Comparison of ENCODE assay signal across 14 mouse cellular contexts in genomic region chr19:43965496-43966085, GRCm38 (mm10). TPM values are rescaled to one million over a fixed set of nuclear protein-coding genes. Genes with fewer than 3 reads are reported as not detected.
DNase-seq lines count a peak whose midpoint lies in the region; ATAC-seq and TF ChIP-seq lines count a peak whose summit lies in the region.
"Had no signal": no experiment of that assay in that cellular context is flagged by ENCODE, and none has a peak within 500 bp of the region (broad histone marks: within the 10 kb centered on the region; RNA-seq: fewer than 3 reads in every experiment).

No protein-coding gene starts in this region.

- H3K4me1 ChIP-seq in bone marrow, adult 2 months (ENCODE audit: control insufficient read depth, insufficient read depth, low read length): no peaks in the 10 kb centered on the region
- no peaks in the 10 kb centered on the region for H3K4me1 ChIP-seq in hindbrain, embryonic 13.5 days (replicated peaks)
- H3K4me1 ChIP-seq: embryonic facial prominence, embryonic 15.5 days had no signal

- H3K36me3 ChIP-seq in splenic B cell, adult 2 months (ENCODE audit: control insufficient read depth, insufficient read depth, low read length, poor library complexity, severe bottlenecking): no peaks in the 10 kb centered on the region
- no peaks in the 10 kb centered on the region for H3K36me3 ChIP-seq in hindbrain, embryonic 13.5 days
- H3K36me3 ChIP-seq: embryonic facial prominence, embryonic 15.5 days had no signal

- 0 out of 2 replicates have a peak overlapping the region, but pooled peaks have one; percentile 28 for H3K27ac ChIP-seq in layer of hippocampus, adult 2 months
- H3K27ac ChIP-seq in bone marrow, adult 2 months (ENCODE audit: control insufficient read depth, insufficient read depth, low read depth, low read length, poor library complexity): peak overlapping the region; percentile 72
- no peak overlapping the region for H3K27ac ChIP-seq in hindbrain, embryonic 13.5 days
- H3K27ac ChIP-seq: embryonic facial prominence, embryonic 15.5 days had no signal

- H3K4me2 ChIP-seq in hindbrain, embryonic 13.5 days: no peak overlapping the region
- H3K4me2 ChIP-seq: embryonic facial prominence, embryonic 15.5 days had no signal

- no peak for DNase-seq in layer of hippocampus, adult 2 months (ENCODE audit: low spot score in 2 of 2)
- no peak for DNase-seq in layer of hippocampus, postnatal 14 days (ENCODE audit: low spot score in 2 of 2)
- peak; percentile 41 for DNase-seq in splenic B cell, adult 2 months (ENCODE audit: low read depth, low spot score)
- DNase-seq in frontal cortex, adult 2 months (ENCODE audit: extremely low spot score in 1 of 2, low spot score in 1 of 2): no peak
- no peak for DNase-seq in urinary bladder, postnatal 14 days (ENCODE audit: low spot score)
- DNase-seq: cerebellum, postnatal 25 days; gastrocnemius, postnatal 36 days; kidney, postnatal 25 days had no signal

- TF ChIP-seq POLR2A in bone marrow, adult 2 months (IDR thresholded peaks at IDR 0.05; ENCODE audit: borderline replicate concordance, control insufficient read depth, low read depth, low read length): no peak; the same call in 1 of the 2 replicates

- no peak overlapping the region for H3K4me3 ChIP-seq in layer of hippocampus, adult 2 months
- H3K4me3 ChIP-seq in bone marrow, adult 2 months (replicated peaks; ENCODE audit: control insufficient read depth, low read depth, low read length): peak overlapping the region; percentile 47
- H3K4me3 ChIP-seq in hindbrain, embryonic 13.5 days: no peak overlapping the region
- H3K4me3 ChIP-seq: embryonic facial prominence, embryonic 15.5 days had no signal

- no peak overlapping the region for H3K9ac ChIP-seq in hindbrain, embryonic 13.5 days
- H3K9ac ChIP-seq: embryonic facial prominence, embryonic 15.5 days had no signal

- no peaks in the 10 kb centered on the region for H3K27me3 ChIP-seq in splenic B cell, adult 2 months (ENCODE audit: control insufficient read depth, insufficient read depth, low read length, poor library complexity, severe bottlenecking)
- H3K27me3 ChIP-seq in hindbrain, embryonic 13.5 days: no peaks in the 10 kb centered on the region
- H3K27me3 ChIP-seq: embryonic facial prominence, embryonic 15.5 days had no signal

- no peaks in the 10 kb centered on the region for H3K9me3 ChIP-seq in hindbrain, embryonic 13.5 days
- H3K9me3 ChIP-seq: embryonic facial prominence, embryonic 15.5 days had no signal

- WGBS in bone marrow, adult 2 months: 23% methylated on average over 11 of the region's 11 CpGs
- 91% methylated on average over 11 of the region's 11 CpGs for WGBS in hindbrain, embryonic 13.5 days

- peak; percentile 92 for ATAC-seq in megakaryocyte, adult 5-6 weeks (ENCODE audit: poor library complexity, severe bottlenecking)
- no peak for ATAC-seq in hindbrain, embryonic 13.5 days (ENCODE audit: low FRiP score)
- ATAC-seq: forebrain, embryonic 14.5 days; hindbrain, embryonic 16.5 days had no signal

- TF ChIP-seq CTCF in layer of hippocampus, adult 2 months (conservative IDR thresholded peaks at IDR 0.05): no peak
- TF ChIP-seq CTCF in bone marrow, adult 2 months (IDR thresholded peaks at IDR 0.05; ENCODE audit: control insufficient read depth, insufficient read depth, low read length): no peak

RNA-seq across cellular contexts. Expression of gene Cpn1, which starts 20.8 kb away (rescaled TPM):
- under 1 TPM in 1 of 2 experiments, not detected in 1; 0.36 TPM for total RNA-seq in layer of hippocampus, adult 2 months (2021)
- under 1 TPM in 1 of 2 experiments, not detected in 1; 0.39 TPM for total RNA-seq in layer of hippocampus, postnatal 14 days (2021)
- not detected in 2 replicates for polyA plus RNA-seq in bone marrow, adult 2 months (2011; ENCODE audit: insufficient read depth, insufficient read length, low replicate concordance, missing spikeins)
- 0.16 TPM in 1 of 2 replicates, not detected in the other for total RNA-seq in megakaryocyte, adult 5-6 weeks (2015)
- 0.20 and 0.77 TPM in 2 replicates for total RNA-seq in megakaryocyte, adult 5-6 weeks (2017)
- polyA plus RNA-seq in frontal cortex, adult 2 months (2012; rRNA removed): 0.13 and 0.14 TPM in 2 replicates
- 0.32 and 0.48 TPM in 2 replicates for polyA plus RNA-seq in hindbrain, embryonic 13.5 days (2015; fragmentation: Nextera tagmentation; extraction: Ambion mirVana)
- total RNA-seq: gastrocnemius, postnatal 36 days had no signal

RNA-seq across cellular contexts. Expression of gene Dnmbp, which starts 25.6 kb away (rescaled TPM):
- 1 to 10 TPM; 9.2 to 9.3 TPM for total RNA-seq in layer of hippocampus, adult 2 months (2021)
- 10 to 100 TPM in 1 of 2 experiments, 1 to 10 TPM in 1; 9.5 to 10.3 TPM for total RNA-seq in layer of hippocampus, postnatal 14 days (2021)
- 2.7 and 6.1 TPM in 2 replicates for polyA plus RNA-seq in bone marrow, adult 2 months (2011; ENCODE audit: insufficient read depth, insufficient read length, low replicate concordance, missing spikeins)
- total RNA-seq in megakaryocyte, adult 5-6 weeks (2015): 5.4 and 7.2 TPM in 2 replicates
- total RNA-seq in megakaryocyte, adult 5-6 weeks (2017): 9.7 and 11.1 TPM in 2 replicates
- polyA plus RNA-seq in frontal cortex, adult 2 months (2012; rRNA removed): 10.8 and 11.4 TPM in 2 replicates
- 9.2 and 10.8 TPM in 2 replicates for polyA plus RNA-seq in hindbrain, embryonic 13.5 days (2015; fragmentation: Nextera tagmentation; extraction: Ambion mirVana)
